Mouse (Mus musculus) hindbrain, embryonic 12.5 days (tissue): ENCODE results near the gene Gls. TPM values are rescaled to one million over a fixed set of nuclear protein-coding genes. Genes with fewer than 3 reads are reported as not detected.

Experiments used
- ATAC-seq: fragments of 200-750 bp; cut with Nextera tagmentation; 2 replicates; pipeline ENCODE4 v1.8.0; 2017; ENCODE audit warnings: moderate TSS enrichment; ENCODE audit not compliant: low FRiP score
- H3K27ac ChIP-seq: fragments of 300-500 bp; sonication (generic); 2 replicates; pipeline ENCODE4 v1.5.1; 2016; ENCODE audit warnings: mild to moderate bottlenecking
- H3K27me3 ChIP-seq: fragments of 300-500 bp; sonication (generic); 2 replicates; pipeline ENCODE4 v1.6.1; 2016; ENCODE audit warnings: mild to moderate bottlenecking
- H3K36me3 ChIP-seq: fragments of 300-500 bp; sonication (generic); 2 replicates; pipeline ENCODE4 v1.6.1; 2016; ENCODE audit warnings: mild to moderate bottlenecking
- H3K4me1 ChIP-seq: fragments of 300-500 bp; sonication (generic); 2 replicates; pipeline ENCODE4 v1.6.1; 2016
- H3K4me2 ChIP-seq: fragments of 300-500 bp; sonication (generic); replicated peaks from 2 replicates; pipeline ENCODE4 v1.6.1; 2016; ENCODE audit warnings: mild to moderate bottlenecking
- H3K4me3 ChIP-seq: fragments of 300-500 bp; sonication (generic); 2 replicates; pipeline ENCODE4 v1.5.1; 2016; ENCODE audit warnings: mild to moderate bottlenecking
- H3K9ac ChIP-seq: fragments of 300-500 bp; sonication (generic); 2 replicates; pipeline ENCODE4 v1.6.1; 2016; ENCODE audit warnings: mild to moderate bottlenecking, moderate library complexity
- H3K9me3 ChIP-seq: fragments of 300-500 bp; sonication (generic); replicated peaks from 2 replicates; pipeline ENCODE4 v1.6.1; 2016; ENCODE audit warnings: mild to moderate bottlenecking
- WGBS: fragments of 180-500 bp; shearing (Covaris S2); methylation state at CpG from one replicate; pipeline ENCODE4 v1.1.7; 2016; 5-methylcytosine and 5-hydroxymethylcytosine counted together
- polyA plus RNA-seq: library from polyadenylated mRNA; unstranded; fragments of >200 nt; fragmentation: Nextera tagmentation; extraction: Ambion mirVana; gene quantifications from 2 replicates; pipeline ENCODE4 v1.2.1, GENCODE M21; 2016

The Gls gene
- polyA plus RNA-seq, 1 experiment from 2014 or later: 40.9 TPM

- Histone ChIP-seq H3K9me3 (no peaks in the 10 kb centered on the region), H3K4me2 (no peak overlapping the region), H3K4me3 (no peak overlapping the region), H3K27me3 (no peaks in the 10 kb centered on the region), H3K4me1 (no peaks in the 10 kb centered on the region), H3K9ac (no peak overlapping the region), H3K27ac (no peak overlapping the region), H3K36me3 (no peaks in the 10 kb centered on the region)
- 95% methylated on average over 4 of the region's 4 CpGs for WGBS
- no peak for ATAC-seq
Observed at GRCm38 (mm10) chr1:52260354-52261090, 27.5 kb upstream of the Gls start.

GRCm38 (mm10) chr1:52258006-52258749, 25.1 kb upstream of the Gls start:
- Histone ChIP-seq H3K4me1 (no peaks in the 10 kb centered on the region), H3K4me2 (no peak overlapping the region), H3K27ac (no peak overlapping the region), H3K9ac (no peak overlapping the region), H3K4me3 (no peak overlapping the region), H3K9me3 (no peaks in the 10 kb centered on the region), H3K36me3 (no peaks in the 10 kb centered on the region), H3K27me3 (no peaks in the 10 kb centered on the region)
- ATAC-seq: no peak
- 89% methylated on average over 9 of the region's 9 CpGs for WGBS

GRCm38 (mm10) chr1:52256916-52257315, 23.9 kb upstream of the Gls start:
- no peak for ATAC-seq
- WGBS: 92% methylated on average over 4 of the region's 4 CpGs
- H3K27ac ChIP-seq: no peak overlapping the region

GRCm38 (mm10) chr1:52256194-52256593, 23.2 kb upstream of the Gls start:
- H3K9me3 ChIP-seq: no peaks in the 10 kb centered on the region
- H3K4me2 ChIP-seq: no peak overlapping the region
- no peaks in the 10 kb centered on the region for H3K4me1 ChIP-seq
- no peak overlapping the region for H3K4me3 ChIP-seq
- H3K27ac ChIP-seq: no peak overlapping the region
- no peak for ATAC-seq
- H3K9ac ChIP-seq: no peak overlapping the region
- H3K27me3 ChIP-seq: no peaks in the 10 kb centered on the region
- WGBS: 82% methylated on average over 4 of the region's 4 CpGs
- H3K36me3 ChIP-seq: no peaks in the 10 kb centered on the region

More at GRCm38 (mm10) chr1:52256916-52257315, 23.9 kb upstream of the Gls start:
- H3K4me1 ChIP-seq: no peaks in the 10 kb centered on the region
- no peak overlapping the region for H3K9ac ChIP-seq
- no peak overlapping the region for H3K4me2 ChIP-seq
- H3K9me3 ChIP-seq: no peaks in the 10 kb centered on the region
- no peak overlapping the region for H3K4me3 ChIP-seq
- H3K36me3 ChIP-seq: no peaks in the 10 kb centered on the region
- no peaks in the 10 kb centered on the region for H3K27me3 ChIP-seq

GRCm38 (mm10) chr1:52254411-52254810, 21.4 kb upstream of the Gls start:
- Histone ChIP-seq H3K9me3 (no peaks in the 10 kb centered on the region), H3K4me2 (no peak overlapping the region), H3K4me1 (no peaks in the 10 kb centered on the region), H3K36me3 (no peaks in the 10 kb centered on the region), H3K4me3 (no peak overlapping the region), H3K27ac (no peak overlapping the region), H3K9ac (no peak overlapping the region), H3K27me3 (no peaks in the 10 kb centered on the region)
- no peak for ATAC-seq
- 78% methylated on average over 2 of the region's 2 CpGs for WGBS

- ATAC-seq: no peak
- Histone ChIP-seq H3K27me3 (no peaks in the 10 kb centered on the region), H3K27ac (no peak overlapping the region), H3K36me3 (no peaks in the 10 kb centered on the region), H3K4me2 (no peak overlapping the region), H3K9me3 (no peaks in the 10 kb centered on the region), H3K9ac (no peak overlapping the region), H3K4me1 (no peaks in the 10 kb centered on the region), H3K4me3 (no peak overlapping the region)
- 78% methylated on average over 6 of the region's 6 CpGs for WGBS
Observed at GRCm38 (mm10) chr1:52253386-52253785, 20.4 kb upstream of the Gls start.

- Histone ChIP-seq H3K27ac (no peak overlapping the region), H3K4me3 (no peak overlapping the region), H3K4me1 (no peaks in the 10 kb centered on the region), H3K36me3 (no peaks in the 10 kb centered on the region), H3K9ac (no peak overlapping the region), H3K27me3 (no peaks in the 10 kb centered on the region), H3K4me2 (no peak overlapping the region), H3K9me3 (no peaks in the 10 kb centered on the region)
- no peak for ATAC-seq
- WGBS: 75% methylated on average over 2 of the region's 2 CpGs
Observed at GRCm38 (mm10) chr1:52252447-52252846, 19.4 kb upstream of the Gls start.

GRCm38 (mm10) chr1:52251038-52251735, 18.2 kb upstream of the Gls start:
- Histone ChIP-seq H3K27ac (no peak overlapping the region), H3K9me3 (no peaks in the 10 kb centered on the region), H3K4me3 (no peak overlapping the region), H3K36me3 (no peaks in the 10 kb centered on the region), H3K4me1 (no peaks in the 10 kb centered on the region), H3K4me2 (no peak overlapping the region), H3K27me3 (no peaks in the 10 kb centered on the region), H3K9ac (no peak overlapping the region)
- ATAC-seq: no peak
- 75% methylated on average over 7 of the region's 7 CpGs for WGBS

- no peaks in the 10 kb centered on the region for H3K36me3 ChIP-seq
- ATAC-seq: no peak
Observed at GRCm38 (mm10) chr1:52248899-52249556, 16.0 kb upstream of the Gls start.

GRCm38 (mm10) chr1:52242270-52242669, 9.2 kb upstream of the Gls start:
- no peaks in the 10 kb centered on the region for H3K9me3 ChIP-seq
- H3K4me2 ChIP-seq: no peak overlapping the region
- no peak overlapping the region for H3K4me3 ChIP-seq

More at GRCm38 (mm10) chr1:52248899-52249556, 16.0 kb upstream of the Gls start:
- Histone ChIP-seq H3K9me3 (no peaks in the 10 kb centered on the region), H3K9ac (no peak overlapping the region), H3K4me3 (no peak overlapping the region), H3K4me1 (no peaks in the 10 kb centered on the region), H3K27ac (no peak overlapping the region), H3K27me3 (no peaks in the 10 kb centered on the region), H3K4me2 (no peak overlapping the region)
- 84% methylated on average over 3 of the region's 3 CpGs for WGBS

GRCm38 (mm10) chr1:52232766-52233140, 279 bp downstream of the Gls start:
- Histone ChIP-seq H3K4me2 (peak overlapping the region; percentile 69), H3K9ac (peak overlapping the region; percentile 99), H3K36me3 (no peaks in the 10 kb centered on the region), H3K27me3 (no peaks in the 10 kb centered on the region; the same call in 1 of the 2 replicates), H3K9me3 (no peaks in the 10 kb centered on the region), H3K27ac (peak overlapping the region; percentile 97), H3K4me1 (peaks cover 15% of the 10 kb centered on the region), H3K4me3 (peak overlapping the region; percentile 97)
- WGBS: under 1% methylated on average over 48 of the region's 57 CpGs
- ATAC-seq: peak; percentile 85

More at GRCm38 (mm10) chr1:52242270-52242669, 9.2 kb upstream of the Gls start:
- no peaks in the 10 kb centered on the region for H3K36me3 ChIP-seq
- no peaks in the 10 kb centered on the region for H3K4me1 ChIP-seq
- no peak for ATAC-seq
- H3K27ac ChIP-seq: no peak overlapping the region
- H3K27me3 ChIP-seq: no peaks in the 10 kb centered on the region
- no peak overlapping the region for H3K9ac ChIP-seq
- 59% methylated on average over 3 of the region's 3 CpGs for WGBS
